Mouse (Mus musculus) Patski (cell line): ENCODE measurements around the gene Brap. TPM values are rescaled to one million over a fixed set of nuclear protein-coding genes. Genes with fewer than 3 reads are reported as not detected.
"Not testable (repeated sequence)": the region's sequence is repeated elsewhere in the genome, so short reads cannot be mapped to it uniquely, and the experiment has no call there.

Experiments
- ATAC-seq: fragments of 100-300 bp; one replicate; pipeline ENCODE4 v1.8.0; 2021
- CTCF ChIA-PET: fragments of 350-600 bp; sonication (Branson Sonifier 250); formaldehyde crosslinking; loops from one replicate; lab custom pipeline; 2022; ENCODE audit warnings: inconsistent platforms; lab: Charles Lee
- POLR2A ChIA-PET: fragments of 350-600 bp; sonication (Branson Sonifier 250); formaldehyde crosslinking; loops from one replicate; lab custom pipeline; 2022; ENCODE audit warnings: antibody characterized with exemption, inconsistent platforms; lab: Charles Lee
- DNase-seq: peaks from one replicate; pipeline ENCODE4 v3.0.0-alpha.2; 2011; ENCODE audit warnings: low read depth, low spot score
- H3K27me3 ChIP-seq: fragments of 371-371 bp; one replicate; pipeline ENCODE4 v1.5.1; 2021
- CTCF ChIP-seq: fragments of 100-300 bp; IDR thresholded peaks from one replicate; pipeline ENCODE4 v1.5.1; 2021
- in situ Hi-C: fragments of 300-500 bp; cut with MboI; formaldehyde crosslinking; loops from 3 replicates; pipeline ENCODE4 v1.11.1; 2018; ENCODE audit warnings: low pct_unique_long_range_greater_than_20kb, mixed read lengths
- polyA plus RNA-seq: library from polyadenylated mRNA; unstranded; gene quantifications from one replicate; pipeline ENCODE4 v1.2.3, GENCODE M21; 2021

Gene Brap
- polyA plus RNA-seq, 1 experiment from 2014 or later, result 65.3 TPM

- CTCF ChIA-PET, result interaction anchor here (1.7 kb wide), 1 partner anchor 10 kb away, joined by 8 read pairs; no protein-coding TSS in a partner anchor
- DNase-seq (no peak), ATAC-seq (no peak)
- POLR2A ChIA-PET, result no interaction called here
- H3K27me3 ChIP-seq, result no peaks in the 10 kb centered on the region
- TF ChIP-seq CTCF, result no peak
- in situ Hi-C loops, result no loop called here
Measured at GRCm38 (mm10) chr5:121637296-121637695, 23.1 kb upstream of the Brap start.

- DNase-seq, result no peak
- no peak for TF ChIP-seq CTCF
- CTCF ChIA-PET, result no interaction called here
- in situ Hi-C loops, result no loop called here
- ATAC-seq, result no peak
- no peaks in the 10 kb centered on the region for H3K27me3 ChIP-seq
- POLR2A ChIA-PET, result no interaction called here
Measured at GRCm38 (mm10) chr5:121639601-121640000, 20.8 kb upstream of the Brap start.

- no peak for TF ChIP-seq CTCF
- no peaks in the 10 kb centered on the region for H3K27me3 ChIP-seq
- DNase-seq (no peak), ATAC-seq (no peak)
- in situ Hi-C loops, result no loop called here
- CTCF ChIA-PET, result interaction anchor here (1.2 kb wide), 1 partner anchor 21 kb away, joined by 3 read pairs; no protein-coding TSS in a partner anchor
- POLR2A ChIA-PET, result no interaction called here
Measured at GRCm38 (mm10) chr5:121649134-121649533, 11.2 kb upstream of the Brap start.

DNA sequence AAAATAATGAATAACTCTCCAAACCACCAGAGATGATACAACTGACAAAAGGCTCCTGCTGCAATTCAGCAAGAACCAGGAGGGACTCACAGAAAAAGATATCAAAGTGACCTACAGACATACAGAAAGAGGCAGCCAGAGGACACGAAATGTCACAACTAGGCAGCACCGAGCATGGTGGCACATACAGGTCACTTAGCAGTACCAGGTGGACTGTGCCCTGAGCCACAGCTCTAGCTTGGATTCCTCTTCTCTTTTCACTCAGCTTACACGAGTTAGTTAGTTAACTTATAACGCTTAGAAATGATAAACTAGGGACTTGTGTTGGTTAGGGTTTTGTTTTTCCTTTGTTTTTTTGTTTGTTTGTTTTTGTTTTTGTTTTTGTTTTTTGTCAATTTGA, 5.8 kb upstream of the Brap start:
- in situ Hi-C loops, result no loop called here
- H3K27me3 ChIP-seq, result no peaks in the 10 kb centered on the region
- ATAC-seq, result no peak
- no peak for DNase-seq
- POLR2A ChIA-PET, result no interaction called here
- CTCF ChIA-PET, result no interaction called here
- TF ChIP-seq CTCF, result no peak

- DNase-seq, CTCF ChIA-PET, POLR2A ChIA-PET, in situ Hi-C loops, ATAC-seq, H3K27me3 ChIP-seq: not testable (repeated sequence)
Measured at GRCm38 (mm10) chr5:121656866-121657265, 3.5 kb upstream of the Brap start.

GRCm38 (mm10) chr5:121657656-121658055, 2.7 kb upstream of the Brap start:
- DNase-seq, CTCF ChIA-PET, H3K27me3 ChIP-seq, POLR2A ChIA-PET, in situ Hi-C loops, ATAC-seq: not testable (repeated sequence)

- H3K27me3 ChIP-seq, result no peaks in the 10 kb centered on the region
- POLR2A ChIA-PET, result interaction anchor here (0.6 to 1.1 kb wide), 5 partner anchors 8 to 187 kb away, joined by 3 to 6 read pairs (median 3); no protein-coding TSS in a partner anchor
- ATAC-seq (peak; percentile 29), DNase-seq (no peak)
- TF ChIP-seq CTCF, result no peak
- in situ Hi-C loops, result no loop called here
- CTCF ChIA-PET, result interaction anchor here (0.8 kb wide), 1 partner anchor 23 kb away, joined by 4 read pairs; no protein-coding TSS in a partner anchor
Measured at GRCm38 (mm10) chr5:121660897-121661254, 513 bp downstream of the Brap start.

DNA sequence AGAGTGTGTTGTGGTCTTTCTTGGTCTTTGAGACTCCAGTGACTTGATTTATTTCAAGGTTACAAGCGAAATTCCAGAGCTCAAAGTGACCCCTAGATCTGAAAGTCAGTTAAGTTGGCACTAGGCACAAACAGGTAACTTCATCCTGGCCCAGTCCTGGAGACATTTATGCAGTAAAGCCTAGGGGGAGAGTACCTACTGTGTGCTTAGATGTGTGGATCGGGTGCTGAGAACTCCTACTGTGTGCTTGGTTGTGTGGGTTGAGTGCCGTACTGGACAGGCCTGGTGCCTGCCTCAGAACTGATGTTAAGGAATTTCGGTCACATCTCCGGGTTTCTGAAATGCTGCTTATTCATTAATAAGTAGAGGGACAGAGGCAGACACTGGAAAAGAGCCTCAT, 1.1 kb downstream of the Brap start:
- in situ Hi-C loops, result no loop called here
- ChIA-PET CTCF (interaction anchor here (0.8 kb wide), 1 partner anchor 22 kb away, joined by 4 read pairs; no protein-coding TSS in a partner anchor), POLR2A (interaction anchor here (0.7 to 1.1 kb wide), 2 partner anchors 39 to 149 kb away, joined by 3 to 4 read pairs; no protein-coding TSS in a partner anchor)
- no peak for ATAC-seq
- DNase-seq, result no peak
- no peak for TF ChIP-seq CTCF
- no peaks in the 10 kb centered on the region for H3K27me3 ChIP-seq

DNA sequence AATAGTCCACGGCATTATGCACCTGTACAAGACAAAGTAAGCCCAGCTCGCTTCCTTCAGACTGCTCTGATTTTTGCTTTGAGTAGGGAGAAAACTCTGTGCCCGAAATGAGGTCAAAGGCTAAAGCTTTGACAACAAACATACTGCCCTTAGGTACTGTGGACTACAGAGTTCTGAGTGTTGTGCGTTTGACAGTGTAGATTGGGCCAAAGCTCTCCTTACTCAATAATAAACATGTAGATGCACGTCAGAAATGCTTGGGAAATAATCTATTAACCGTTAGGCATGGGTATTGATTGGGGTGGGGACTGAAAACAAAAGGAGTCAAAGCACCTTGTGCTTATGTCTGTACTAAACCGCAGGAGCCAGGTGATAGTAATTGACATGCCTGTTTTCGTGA, 3.1 kb downstream of the Brap start:
- in situ Hi-C loops, result no loop called here
- ChIA-PET CTCF (interaction anchor here (1.2 kb wide), 1 partner anchor 20 kb away, joined by 3 read pairs; no protein-coding TSS in a partner anchor), POLR2A (no interaction called here)
- no peaks in the 10 kb centered on the region for H3K27me3 ChIP-seq
- TF ChIP-seq CTCF, result no peak
- DNase-seq (no peak), ATAC-seq (no peak)

DNA sequence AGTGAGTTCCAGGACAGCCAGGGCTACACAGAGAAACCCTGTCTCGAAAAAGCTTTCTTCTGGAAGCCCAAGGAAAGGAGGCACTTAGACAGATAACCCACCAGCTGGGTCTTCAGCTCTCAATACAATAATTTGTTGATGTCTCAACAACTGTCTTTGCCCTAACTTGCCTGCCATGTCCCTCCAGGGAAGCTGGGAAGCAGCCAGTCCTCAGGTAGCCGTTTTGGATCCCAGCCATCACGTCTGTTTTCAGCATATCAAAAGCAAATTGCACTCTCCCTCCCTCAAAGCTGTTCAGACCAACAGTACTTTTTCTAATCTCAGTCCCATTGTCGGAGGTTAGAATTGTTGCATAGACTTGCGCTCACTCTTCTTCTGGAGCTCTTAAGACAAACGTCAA, 3.7 kb downstream of the Brap start:
- ATAC-seq (no peak), DNase-seq (no peak)
- no peaks in the 10 kb centered on the region for H3K27me3 ChIP-seq
- in situ Hi-C loops, result no loop called here
- TF ChIP-seq CTCF, result no peak
- CTCF ChIA-PET, result interaction anchor here (1.2 kb wide), 1 partner anchor 19 kb away, joined by 3 read pairs; no protein-coding TSS in a partner anchor
- POLR2A ChIA-PET, result no interaction called here

- no peaks in the 10 kb centered on the region for H3K27me3 ChIP-seq
- CTCF ChIA-PET, result no interaction called here
- POLR2A ChIA-PET, result no interaction called here
- ATAC-seq (no peak), DNase-seq (no peak)
- in situ Hi-C loops, result no loop called here
- TF ChIP-seq CTCF, result no peak
Measured at GRCm38 (mm10) chr5:121664971-121665370, 4.6 kb downstream of the Brap start.

DNA sequence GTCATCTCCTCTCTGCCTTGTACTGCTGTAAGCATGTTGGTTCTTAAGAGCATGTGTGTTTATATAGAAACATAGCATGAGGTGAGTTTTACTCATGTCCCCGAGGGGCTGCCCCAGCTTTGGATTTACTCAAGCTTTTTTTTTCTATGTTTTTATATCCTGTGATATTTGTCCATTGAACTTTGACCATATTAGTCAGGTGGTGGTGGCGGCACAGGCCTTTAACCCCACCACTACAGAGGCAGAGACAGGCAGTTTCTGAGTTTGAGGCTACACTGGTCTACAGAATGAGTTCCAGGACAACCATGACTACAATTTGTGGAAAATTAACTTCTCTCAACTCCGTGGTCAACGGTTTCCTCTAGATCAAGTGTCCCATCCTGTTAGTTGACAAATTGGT, 6.7 kb downstream of the Brap start:
- in situ Hi-C loops, result no loop called here
- ChIA-PET POLR2A (interaction anchor here (0.7 kb wide), 1 partner anchor 61 kb away, joined by 8 read pairs; no protein-coding TSS in a partner anchor), CTCF (no interaction called here)
- H3K27me3 ChIP-seq, result no peaks in the 10 kb centered on the region
- DNase-seq (no peak), ATAC-seq (no peak)
- no peak for TF ChIP-seq CTCF
